Mouse (Mus musculus) cerebellum, postnatal 36 days (tissue): ENCODE measurements around the gene Setd4.
A peak's percentile ranks its signal among the peaks of the same experiment; 100 is the strongest.

Source experiments
- DNase-seq, 2 experiments: peaks; one replicate each; pipeline ENCODE4 v3.0.0; 2021 to 2022; ENCODE audit warnings: mixed read lengths in 2 of 2

Setd4 gene

GRCm38 (mm10) chr16:93591450-93592430 is 12.1 kb downstream of the Setd4 start:
- DNase-seq = no peak

- no peak for DNase-seq
Measured at GRCm38 (mm10) chr16:93590915-93591314, 12.9 kb downstream of the Setd4 start.

- DNase-seq = no peak
Measured at GRCm38 (mm10) chr16:93588281-93588680, 15.6 kb downstream of the Setd4 start.

- DNase-seq = no peak
Measured at GRCm38 (mm10) chr16:93586382-93586781, 17.5 kb downstream of the Setd4 start.

GRCm38 (mm10) chr16:93585703-93586205 is 18.1 kb downstream of the Setd4 start:
- DNase-seq = no peak

- no peak for DNase-seq
Measured at GRCm38 (mm10) chr16:93584976-93585702, 18.7 kb downstream of the Setd4 start.

GRCm38 (mm10) chr16:93581125-93581524 is 22.7 kb downstream of the Setd4 start:
- no peak for DNase-seq

GRCm38 (mm10) chr16:93578346-93579005 is 25.4 kb downstream of the Setd4 start:
- no peak for DNase-seq

- peak; percentile 82 to 86 for DNase-seq
Measured at GRCm38 (mm10) chr16:93576412-93577082, 27.3 kb downstream of the Setd4 start.

- DNase-seq = no peak
Measured at GRCm38 (mm10) chr16:93575574-93575973, 28.3 kb downstream of the Setd4 start.

GRCm38 (mm10) chr16:93574521-93575191 is 29.2 kb downstream of the Setd4 start:
- DNase-seq = no peak

GRCm38 (mm10) chr16:93573434-93573833 is 30.4 kb downstream of the Setd4 start:
- no peak for DNase-seq

GRCm38 (mm10) chr16:93572383-93572782 is 31.5 kb downstream of the Setd4 start:
- DNase-seq = no peak

- DNase-seq = no peak
Measured at GRCm38 (mm10) chr16:93558499-93558898, 45.4 kb downstream of the Setd4 start.

GRCm38 (mm10) chr16:93557646-93558045 is 46.2 kb downstream of the Setd4 start:
- DNase-seq = no peak

- DNase-seq = no peak
Measured at GRCm38 (mm10) chr16:93552686-93553513, 51.0 kb downstream of the Setd4 start.

GRCm38 (mm10) chr16:93549287-93549686 is 54.6 kb downstream of the Setd4 start:
- no peak for DNase-seq

- DNase-seq = no peak
Measured at GRCm38 (mm10) chr16:93548045-93548444, 55.8 kb downstream of the Setd4 start.

GRCm38 (mm10) chr16:93547122-93547521 is 56.7 kb downstream of the Setd4 start:
- no peak for DNase-seq

- DNase-seq = no peak
Measured at GRCm38 (mm10) chr16:93546354-93546965, 57.4 kb downstream of the Setd4 start.
